11 mouse cellular contexts compared by ENCODE assay signal in genomic region chr15:88851507-88852149, GRCm38 (mm10). TPM values are rescaled to one million over a fixed set of nuclear protein-coding genes. Genes with fewer than 3 reads are reported as not detected.
DNase-seq lines count a peak whose midpoint lies in the region; ATAC-seq lines count a peak whose summit lies in the region.
"Had no signal": no experiment of that assay in that cellular context is flagged by ENCODE, and none has a peak within 500 bp of the region (broad histone marks: within the 10 kb centered on the region; RNA-seq: fewer than 3 reads in every experiment).

No protein-coding gene starts in this region.

- H3K27me3 ChIP-seq in heart, embryonic 10.5 days (ENCODE audit: insufficient read depth, poor library complexity, severe bottlenecking): no peaks in the 10 kb centered on the region
- no peaks in the 10 kb centered on the region for H3K27me3 ChIP-seq in heart, embryonic 12.5 days (replicated peaks)
- no peaks in the 10 kb centered on the region for H3K27me3 ChIP-seq in embryonic facial prominence, embryonic 15.5 days
- H3K27me3 ChIP-seq in kidney, embryonic 15.5 days: no peaks in the 10 kb centered on the region
- H3K27me3 ChIP-seq: limb, embryonic 12.5 days had no signal

- 80% methylated on average over 9 of the region's 10 CpGs for WGBS in heart, embryonic 10.5 days
- WGBS in heart, embryonic 12.5 days: 78% methylated on average over 10 of the region's 10 CpGs
- WGBS in embryonic facial prominence, embryonic 15.5 days: 65% methylated on average over 10 of the region's 10 CpGs
- WGBS in kidney, embryonic 15.5 days: 59% methylated on average over 10 of the region's 10 CpGs

- no peak overlapping the region for H3K9ac ChIP-seq in heart, embryonic 12.5 days
- H3K9ac ChIP-seq in embryonic facial prominence, embryonic 15.5 days: no peak overlapping the region
- H3K9ac ChIP-seq in kidney, embryonic 15.5 days: no peak overlapping the region
- H3K9ac ChIP-seq: limb, embryonic 12.5 days had no signal

- no peaks in the 10 kb centered on the region for H3K36me3 ChIP-seq in heart, embryonic 10.5 days
- H3K36me3 ChIP-seq in heart, embryonic 12.5 days: no peaks in the 10 kb centered on the region
- H3K36me3 ChIP-seq in embryonic facial prominence, embryonic 15.5 days: no peaks in the 10 kb centered on the region
- H3K36me3 ChIP-seq in kidney, embryonic 15.5 days: no peaks in the 10 kb centered on the region
- H3K36me3 ChIP-seq: limb, embryonic 12.5 days had no signal

- no peak overlapping the region for H3K4me3 ChIP-seq in heart, embryonic 10.5 days
- no peak overlapping the region for H3K4me3 ChIP-seq in heart, embryonic 12.5 days
- no peak overlapping the region for H3K4me3 ChIP-seq in embryonic facial prominence, embryonic 15.5 days (replicated peaks)
- H3K4me3 ChIP-seq in kidney, embryonic 15.5 days (replicated peaks): no peak overlapping the region
- H3K4me3 ChIP-seq: limb, embryonic 12.5 days had no signal

- H3K27ac ChIP-seq in heart, embryonic 10.5 days: peak overlapping the region; percentile 31; the same call in 1 of the 2 replicates
- no peak overlapping the region for H3K27ac ChIP-seq in heart, embryonic 12.5 days (ENCODE audit: poor library complexity, severe bottlenecking)
- peak overlapping the region; percentile 52 for H3K27ac ChIP-seq in embryonic facial prominence, embryonic 15.5 days (replicated peaks)
- H3K27ac ChIP-seq in kidney, embryonic 15.5 days: peak overlapping the region; percentile 85

- no peaks in the 10 kb centered on the region for H3K9me3 ChIP-seq in heart, embryonic 10.5 days
- H3K9me3 ChIP-seq in heart, embryonic 12.5 days (replicated peaks): no peaks in the 10 kb centered on the region
- H3K9me3 ChIP-seq in embryonic facial prominence, embryonic 15.5 days (replicated peaks): no peaks in the 10 kb centered on the region
- no peaks in the 10 kb centered on the region for H3K9me3 ChIP-seq in kidney, embryonic 15.5 days (replicated peaks)
- H3K9me3 ChIP-seq: limb, embryonic 12.5 days had no signal

- H3K4me2 ChIP-seq in heart, embryonic 12.5 days: no peak overlapping the region
- no peak overlapping the region for H3K4me2 ChIP-seq in embryonic facial prominence, embryonic 15.5 days (replicated peaks)
- H3K4me2 ChIP-seq in kidney, embryonic 15.5 days: 0 out of 2 replicates have a peak overlapping the region, but pooled peaks have one; percentile 9
- H3K4me2 ChIP-seq: limb, embryonic 12.5 days had no signal

- H3K4me1 ChIP-seq in heart, embryonic 10.5 days: peaks cover 58% of the 10 kb centered on the region
- peaks cover 41% of the 10 kb centered on the region for H3K4me1 ChIP-seq in heart, embryonic 12.5 days (replicated peaks)
- peaks cover 48% of the 10 kb centered on the region for H3K4me1 ChIP-seq in embryonic facial prominence, embryonic 15.5 days
- H3K4me1 ChIP-seq in kidney, embryonic 15.5 days: peaks cover 48% of the 10 kb centered on the region

- no peak for DNase-seq in heart, embryonic 10.5 days (ENCODE audit: low spot score)
- peak; percentile 94 for DNase-seq in lung, postnatal 36 days
- DNase-seq in adrenal gland, adult 18-20 months (ENCODE audit: low spot score in 2 of 2): no peak
- DNase-seq in c-Kit-positive CD71-positive TER-119-positive erythroid progenitor cells, embryonic 14.5 days (ENCODE audit: low spot score): no peak
- DNase-seq in right cerebral cortex, postnatal 10 days (ENCODE audit: low spot score in 2 of 2): no peak
- DNase-seq: embryo, embryonic 11 days; midbrain, embryonic 14.5 days had no signal

- no peak for ATAC-seq in heart, embryonic 12.5 days (ENCODE audit: insufficient number of reproducible peaks, low FRiP score)
- ATAC-seq in embryonic facial prominence, embryonic 15.5 days (ENCODE audit: insufficient number of reproducible peaks, low FRiP score, low TSS enrichment, low read depth): 0 out of 2 replicates have a peak, but pooled peaks have one; percentile 32
- peak; percentile 72 for ATAC-seq in kidney, embryonic 15.5 days (replicated peaks; ENCODE audit: low FRiP score)

RNA-seq across cellular contexts. Expression of gene Pim3, which starts 10.4 kb away (rescaled TPM):
- polyA plus RNA-seq in heart, embryonic 10.5 days (2016; fragmentation: Nextera tagmentation; extraction: Ambion mirVana): 68.1 and 73.7 TPM in 2 replicates
- polyA plus RNA-seq in heart, embryonic 12.5 days (2016; fragmentation: Nextera tagmentation; extraction: Ambion mirVana): 67.5 and 68.1 TPM in 2 replicates
- polyA plus RNA-seq in embryonic facial prominence, embryonic 15.5 days (2015; fragmentation: Nextera tagmentation; extraction: Ambion mirVana): 63.0 and 64.8 TPM in 2 replicates
- polyA plus RNA-seq in kidney, embryonic 15.5 days (2015; fragmentation: Nextera tagmentation; extraction: Ambion mirVana): 50.4 and 54.6 TPM in 2 replicates
- 10 to 100 TPM; 74.3 to 84.7 TPM for total RNA-seq in adrenal gland, adult 18-20 months (2021)

RNA-seq across cellular contexts. Expression of gene Creld2, which starts 32.2 kb away (rescaled TPM):
- polyA plus RNA-seq in heart, embryonic 10.5 days (2016; fragmentation: Nextera tagmentation; extraction: Ambion mirVana): 98.6 and 126 TPM in 2 replicates
- 61.9 and 66.4 TPM in 2 replicates for polyA plus RNA-seq in heart, embryonic 12.5 days (2016; fragmentation: Nextera tagmentation; extraction: Ambion mirVana)
- 86.5 and 87.7 TPM in 2 replicates for polyA plus RNA-seq in embryonic facial prominence, embryonic 15.5 days (2015; fragmentation: Nextera tagmentation; extraction: Ambion mirVana)
- polyA plus RNA-seq in kidney, embryonic 15.5 days (2015; fragmentation: Nextera tagmentation; extraction: Ambion mirVana): 101 and 104 TPM in 2 replicates
- total RNA-seq in adrenal gland, adult 18-20 months (2021): 10 to 100 TPM; 45.3 to 51.7 TPM

RNA-seq across cellular contexts. Expression of gene Alg12, which starts 32.5 kb away (rescaled TPM):
- polyA plus RNA-seq in heart, embryonic 10.5 days (2016; fragmentation: Nextera tagmentation; extraction: Ambion mirVana): 14.6 and 15.2 TPM in 2 replicates
- polyA plus RNA-seq in heart, embryonic 12.5 days (2016; fragmentation: Nextera tagmentation; extraction: Ambion mirVana): 9.3 and 9.4 TPM in 2 replicates
- polyA plus RNA-seq in embryonic facial prominence, embryonic 15.5 days (2015; fragmentation: Nextera tagmentation; extraction: Ambion mirVana): 10.7 and 14.2 TPM in 2 replicates
- polyA plus RNA-seq in kidney, embryonic 15.5 days (2015; fragmentation: Nextera tagmentation; extraction: Ambion mirVana): 12.2 and 14.3 TPM in 2 replicates
- 10 to 100 TPM; 14.4 to 15.2 TPM for total RNA-seq in adrenal gland, adult 18-20 months (2021)
